Mouse (Mus musculus) telencephalon, adult 2 months (tissue): ENCODE data around the gene Hexa.

Source experiments
- DNase-seq: peaks from one replicate; pipeline ENCODE4 v3.0.0-alpha.2; 2011; ENCODE audit warnings: low read depth, low spot score

The Hexa gene

GRCm38 (mm10) chr9:59539441-59540137 lies at the start of gene Hexa, which contains the start of gene Tmem202:
TSS of gene Hexa (plus strand) at chr9:59539540.
TSS of gene Tmem202 (minus strand) at chr9:59539847.
- DNase-seq = peak; percentile 80

- DNase-seq = no peak
Measured at GRCm38 (mm10) chr9:59508146-59508545, 31.2 kb upstream of the Hexa start.

- no peak for DNase-seq
Measured at GRCm38 (mm10) chr9:59512381-59512780, 27.0 kb upstream of the Hexa start.

GRCm38 (mm10) chr9:59515069-59515468 lies 24.3 kb upstream of the Hexa start:
- no peak for DNase-seq

GRCm38 (mm10) chr9:59517127-59517526 lies 22.2 kb upstream of the Hexa start:
- no peak for DNase-seq

- DNase-seq = no peak
Measured at GRCm38 (mm10) chr9:59518976-59519375, 20.4 kb upstream of the Hexa start.

GRCm38 (mm10) chr9:59519396-59519795 lies 19.9 kb upstream of the Hexa start:
- DNase-seq = no peak

- DNase-seq = no peak
Measured at GRCm38 (mm10) chr9:59522906-59523305, 16.4 kb upstream of the Hexa start.

- DNase-seq = no peak
Measured at GRCm38 (mm10) chr9:59526727-59527126, 12.6 kb upstream of the Hexa start.

GRCm38 (mm10) chr9:59527580-59527979 lies 11.8 kb upstream of the Hexa start:
- no peak for DNase-seq

GRCm38 (mm10) chr9:59528274-59528673 lies 11.1 kb upstream of the Hexa start:
- DNase-seq = no peak

GRCm38 (mm10) chr9:59531645-59532044 lies 7.7 kb upstream of the Hexa start:
- no peak for DNase-seq

GRCm38 (mm10) chr9:59533422-59533821 lies 5.9 kb upstream of the Hexa start:
- no peak for DNase-seq

GRCm38 (mm10) chr9:59533889-59534288 lies 5.5 kb upstream of the Hexa start:
- DNase-seq = no peak

GRCm38 (mm10) chr9:59537651-59538050 lies 1.7 kb upstream of the Hexa start:
- DNase-seq = no peak

GRCm38 (mm10) chr9:59541617-59542016 lies 2.3 kb downstream of the Hexa start:
- no peak for DNase-seq

- no peak for DNase-seq
Measured at GRCm38 (mm10) chr9:59542766-59543324, 3.5 kb downstream of the Hexa start.

GRCm38 (mm10) chr9:59544739-59545138 lies 5.4 kb downstream of the Hexa start:
- DNase-seq = no peak

GRCm38 (mm10) chr9:59547869-59548268 lies 8.5 kb downstream of the Hexa start:
- no peak for DNase-seq

- DNase-seq = no peak
Measured at GRCm38 (mm10) chr9:59548961-59549487, 9.7 kb downstream of the Hexa start.

GRCm38 (mm10) chr9:59550077-59550476 lies 10.7 kb downstream of the Hexa start:
- no peak for DNase-seq

- DNase-seq = no peak
Measured at GRCm38 (mm10) chr9:59551017-59551416, 11.7 kb downstream of the Hexa start.

- DNase-seq = peak; percentile 63
Measured at GRCm38 (mm10) chr9:59551620-59552031, 12.3 kb downstream of the Hexa start.
